8 mouse cellular contexts compared by ENCODE assay signal in genomic region chr3:108885686-108886530, GRCm38 (mm10). TPM values are rescaled to one million over a fixed set of nuclear protein-coding genes. Genes with fewer than 3 reads are reported as not detected.
DNase-seq lines count a peak whose midpoint lies in the region; ATAC-seq and TF ChIP-seq lines count a peak whose summit lies in the region.

No protein-coding gene starts in this region.

- H3K4me1 ChIP-seq in bone marrow macrophage, adult 2 months (ENCODE audit: control insufficient read depth, insufficient read depth, low read length): peaks cover 48% of the 10 kb centered on the region
- peaks cover 29% of the 10 kb centered on the region for H3K4me1 ChIP-seq in liver, embryonic 13.5 days (replicated peaks)
- peaks cover 14% of the 10 kb centered on the region for H3K4me1 ChIP-seq in forebrain, embryonic 12.5 days

- no peak overlapping the region for H3K9ac ChIP-seq in liver, embryonic 13.5 days
- no peak overlapping the region for H3K9ac ChIP-seq in forebrain, embryonic 12.5 days

- no peak for TF ChIP-seq CTCF in bone marrow macrophage, adult 2 months (IDR thresholded peaks at IDR 0.05; ENCODE audit: low read depth, low read length)
- no peak for TF ChIP-seq CTCF in layer of hippocampus, adult 2 months (conservative IDR thresholded peaks at IDR 0.05)

- no peak overlapping the region for H3K4me2 ChIP-seq in liver, embryonic 13.5 days
- H3K4me2 ChIP-seq in forebrain, embryonic 12.5 days: no peak overlapping the region

- H3K4me3 ChIP-seq in bone marrow macrophage, adult 2 months (ENCODE audit: insufficient read depth, low read length): no peak overlapping the region
- H3K4me3 ChIP-seq in liver, embryonic 13.5 days (replicated peaks): no peak overlapping the region
- H3K4me3 ChIP-seq in forebrain, embryonic 12.5 days (replicated peaks): no peak overlapping the region
- H3K4me3 ChIP-seq in layer of hippocampus, adult 2 months: no peak overlapping the region

- WGBS in liver, embryonic 13.5 days (ENCODE audit: insufficient replicate concordance): 18% methylated on average over 9 of the region's 9 CpGs
- WGBS in forebrain, embryonic 12.5 days: 55% methylated on average over 9 of the region's 9 CpGs

- no peaks in the 10 kb centered on the region for H3K36me3 ChIP-seq in liver, embryonic 13.5 days
- no peaks in the 10 kb centered on the region for H3K36me3 ChIP-seq in forebrain, embryonic 12.5 days (replicated peaks)

- TF ChIP-seq POLR2A in bone marrow macrophage, adult 2 months (IDR thresholded peaks at IDR 0.05; ENCODE audit: borderline replicate concordance, low read depth, low read length): no peak

- ATAC-seq in liver, embryonic 13.5 days (ENCODE audit: low read depth): peak; percentile 57
- ATAC-seq in neutrophil, adult 5-6 weeks (ENCODE audit: extremely low read depth, insufficient number of reproducible peaks, low FRiP score, poor library complexity, severe bottlenecking): peak; percentile 38; the same call in 1 of the 2 replicates
- ATAC-seq in CD4-positive, CD25-positive, alpha-beta regulatory T cell, adult 4 months: no peak
- ATAC-seq in forebrain, embryonic 12.5 days (ENCODE audit: low FRiP score): no peak

- no peaks in the 10 kb centered on the region for H3K9me3 ChIP-seq in liver, embryonic 13.5 days (replicated peaks)
- H3K9me3 ChIP-seq in forebrain, embryonic 12.5 days: no peaks in the 10 kb centered on the region

- peak overlapping the region; percentile 76 for H3K27ac ChIP-seq in bone marrow macrophage, adult 2 months (ENCODE audit: insufficient read depth, low read depth, low read length)
- peak overlapping the region; percentile 34; the same call in 1 of the 2 replicates for H3K27ac ChIP-seq in liver, embryonic 13.5 days
- no peak overlapping the region for H3K27ac ChIP-seq in forebrain, embryonic 12.5 days
- no peak overlapping the region for H3K27ac ChIP-seq in layer of hippocampus, adult 2 months

- H3K27me3 ChIP-seq in liver, embryonic 13.5 days: no peaks in the 10 kb centered on the region
- no peaks in the 10 kb centered on the region for H3K27me3 ChIP-seq in forebrain, embryonic 12.5 days

- peak; percentile 59 to 66 for DNase-seq in heart, adult 9 months (ENCODE audit: low spot score in 2 of 2)
- DNase-seq in liver, embryonic 13.5 days: no peak
- DNase-seq in adrenal gland, adult 8-10 months: no peak
- DNase-seq in layer of hippocampus, adult 2 months (ENCODE audit: low spot score in 2 of 2): no peak

RNA-seq across cellular contexts. Expression of gene Fndc7, which starts 3.9 kb away (rescaled TPM):
- polyA plus RNA-seq in bone marrow macrophage, adult 2 months (2012; ENCODE audit: insufficient read depth, insufficient read length, missing spikeins): 0.51 and 1.0 TPM in 2 replicates
- 0.05 TPM in 1 of 2 replicates, not detected in the other for polyA plus RNA-seq in liver, embryonic 13.5 days (2015; fragmentation: Nextera tagmentation; extraction: Ambion mirVana)
- 0.47 and 0.74 TPM in 2 replicates for total RNA-seq in neutrophil, adult 5-6 weeks (2017)
- 1 to 10 TPM in 2 of 4 experiments, under 1 TPM in 2; 0.35 to 2.2 (median 0.90) TPM for total RNA-seq in adrenal gland, adult 8-10 months (2022)
- under 1 TPM; 0.22 to 0.68 TPM for polyA plus RNA-seq in CD4-positive, CD25-positive, alpha-beta regulatory T cell, adult 4 months (2017; shearing (Covaris generic))
- 0.22 TPM in 1 of 2 replicates, not detected in the other for polyA plus RNA-seq in forebrain, embryonic 12.5 days (2016; fragmentation: Nextera tagmentation; extraction: Ambion mirVana)
- under 1 TPM in 1 of 2 experiments, not detected in 1; 0.15 TPM for total RNA-seq in layer of hippocampus, adult 2 months (2021)

RNA-seq across cellular contexts. Expression of gene Prpf38b, which starts 25.6 kb away (rescaled TPM):
- 198 and 227 TPM in 2 replicates for polyA plus RNA-seq in bone marrow macrophage, adult 2 months (2012; ENCODE audit: insufficient read depth, insufficient read length, missing spikeins)
- 37.9 and 52.9 TPM in 2 replicates for polyA plus RNA-seq in liver, embryonic 13.5 days (2015; fragmentation: Nextera tagmentation; extraction: Ambion mirVana)
- 333 and 503 TPM in 2 replicates for total RNA-seq in neutrophil, adult 5-6 weeks (2017)
- total RNA-seq in adrenal gland, adult 8-10 months (2022): 10 to 100 TPM; 43.0 to 81.4 (median 55.3) TPM
- polyA plus RNA-seq in CD4-positive, CD25-positive, alpha-beta regulatory T cell, adult 4 months (2017; shearing (Covaris generic)): 100 to 1,000 TPM; 117 to 127 TPM
- polyA plus RNA-seq in forebrain, embryonic 12.5 days (2016; fragmentation: Nextera tagmentation; extraction: Ambion mirVana): 85.1 and 87.0 TPM in 2 replicates
- total RNA-seq in layer of hippocampus, adult 2 months (2021): 10 to 100 TPM; 51.9 to 53.1 TPM

RNA-seq across cellular contexts. Expression of gene Stxbp3, which starts 45.6 kb away (rescaled TPM):
- 128 and 141 TPM in 2 replicates for polyA plus RNA-seq in bone marrow macrophage, adult 2 months (2012; ENCODE audit: insufficient read depth, insufficient read length, missing spikeins)
- 19.0 and 24.6 TPM in 2 replicates for polyA plus RNA-seq in liver, embryonic 13.5 days (2015; fragmentation: Nextera tagmentation; extraction: Ambion mirVana)
- 108 and 112 TPM in 2 replicates for total RNA-seq in neutrophil, adult 5-6 weeks (2017)
- total RNA-seq in adrenal gland, adult 8-10 months (2022): 10 to 100 TPM; 59.8 to 75.3 (median 63.4) TPM
- polyA plus RNA-seq in CD4-positive, CD25-positive, alpha-beta regulatory T cell, adult 4 months (2017; shearing (Covaris generic)): 10 to 100 TPM; 76.9 to 97.7 TPM
- polyA plus RNA-seq in forebrain, embryonic 12.5 days (2016; fragmentation: Nextera tagmentation; extraction: Ambion mirVana): 21.3 and 23.1 TPM in 2 replicates
- total RNA-seq in layer of hippocampus, adult 2 months (2021): 10 to 100 TPM; 25.1 to 27.8 TPM

RNA-seq across cellular contexts. Expression of gene Henmt1, which starts 53.8 kb away (rescaled TPM):
- polyA plus RNA-seq in bone marrow macrophage, adult 2 months (2012; ENCODE audit: insufficient read depth, insufficient read length, missing spikeins): not detected in 2 replicates
- polyA plus RNA-seq in liver, embryonic 13.5 days (2015; fragmentation: Nextera tagmentation; extraction: Ambion mirVana): 0.08 TPM in 1 of 2 replicates, not detected in the other
- 0.37 TPM in 1 of 2 replicates, not detected in the other for total RNA-seq in neutrophil, adult 5-6 weeks (2017)
- under 1 TPM in 1 of 4 experiments, not detected in 3; 0.17 TPM for total RNA-seq in adrenal gland, adult 8-10 months (2022)
- polyA plus RNA-seq in CD4-positive, CD25-positive, alpha-beta regulatory T cell, adult 4 months (2017; shearing (Covaris generic)): 1 to 10 TPM in 1 of 2 experiments, not detected in 1; 2.3 TPM
- polyA plus RNA-seq in forebrain, embryonic 12.5 days (2016; fragmentation: Nextera tagmentation; extraction: Ambion mirVana): 0.56 and 1.3 TPM in 2 replicates
- 1 to 10 TPM; 1.9 to 3.1 TPM for total RNA-seq in layer of hippocampus, adult 2 months (2021)

RNA-seq across cellular contexts. Expression of gene Gm9857, which starts 54.3 kb away (rescaled TPM):
- polyA plus RNA-seq in bone marrow macrophage, adult 2 months (2012; ENCODE audit: insufficient read depth, insufficient read length, missing spikeins): not detected in 2 replicates
- not detected in 2 replicates for polyA plus RNA-seq in liver, embryonic 13.5 days (2015; fragmentation: Nextera tagmentation; extraction: Ambion mirVana)
- not detected in 2 replicates for total RNA-seq in neutrophil, adult 5-6 weeks (2017)
- not detected for total RNA-seq in adrenal gland, adult 8-10 months (2022)
- polyA plus RNA-seq in CD4-positive, CD25-positive, alpha-beta regulatory T cell, adult 4 months (2017; shearing (Covaris generic)): not detected
- not detected in 2 replicates for polyA plus RNA-seq in forebrain, embryonic 12.5 days (2016; fragmentation: Nextera tagmentation; extraction: Ambion mirVana)
- total RNA-seq in layer of hippocampus, adult 2 months (2021): not detected

Comparison
In these comparisons a context has a peak if more than half of its experiments do, and no peak if none do; other contexts are left out.
1. H3K27ac ChIP-seq: peak in bone marrow macrophage, adult 2 months (single experiment) and liver, embryonic 13.5 days (single experiment); none in forebrain, embryonic 12.5 days (single experiment) and layer of hippocampus, adult 2 months (single experiment).
2. DNase-seq: peak in heart, adult 9 months (2 of 2); none in liver, embryonic 13.5 days (single experiment), adrenal gland, adult 8-10 months (single experiment) and layer of hippocampus, adult 2 months (0 of 2).
3. ATAC-seq: peak in liver, embryonic 13.5 days (single experiment) and neutrophil, adult 5-6 weeks (single experiment); none in CD4-positive, CD25-positive, alpha-beta regulatory T cell, adult 4 months (single experiment) and forebrain, embryonic 12.5 days (single experiment).